Mouse (Mus musculus): ENCODE measurements at regions not wholly inside any gene's neighbourhood (a gene's known extent, or its start where the extent isn't known, plus 50 kb on each side); places are given as distances from the start of the nearest gene placed in this dataset.
A peak's percentile ranks its signal among the peaks of the same experiment; 100 is the strongest.

- Histone ChIP-seq H3K4me1 (peaks cover 3% of the 10 kb centered on the region; the same call in 1 of the 2 replicates), H3K36me3 (no peaks in the 10 kb centered on the region), H3K4me3 (no peak overlapping the region), H3K9me3 (no peaks in the 10 kb centered on the region), H3K27me3 (no peaks in the 10 kb centered on the region), H3K4me2 (replicated peaks) (no peak overlapping the region), H3K9ac (no peak overlapping the region), H3K27ac (no peak overlapping the region)
- no peak for ATAC-seq (ENCODE audit: low FRiP score, low read depth)
- WGBS: 8% methylated on average over 4 of the region's 4 CpGs
Observed at GRCm38 (mm10) chr17:41125582-41125981, 190.7 kb upstream of the Cenpq start.

- Histone ChIP-seq H3K9me3 (no peaks in the 10 kb centered on the region), H3K27ac (no peak overlapping the region), H3K4me1 (peaks cover 3% of the 10 kb centered on the region; the same call in 1 of the 2 replicates), H3K4me3 (no peak overlapping the region), H3K27me3 (no peaks in the 10 kb centered on the region), H3K4me2 (replicated peaks) (no peak overlapping the region), H3K36me3 (no peaks in the 10 kb centered on the region), H3K9ac (no peak overlapping the region)
- peak; percentile 81 for ATAC-seq (ENCODE audit: low FRiP score, low read depth)
Observed at GRCm38 (mm10) chr17:41122939-41123338, 188.1 kb upstream of the Cenpq start.

- 25% methylated on average over 4 of the region's 4 CpGs for WGBS
- Histone ChIP-seq H3K9ac (no peak overlapping the region), H3K4me2 (replicated peaks) (no peak overlapping the region), H3K4me1 (no peaks in the 10 kb centered on the region), H3K27ac (no peak overlapping the region), H3K27me3 (no peaks in the 10 kb centered on the region), H3K36me3 (no peaks in the 10 kb centered on the region), H3K9me3 (no peaks in the 10 kb centered on the region), H3K4me3 (no peak overlapping the region)
- no peak for ATAC-seq (ENCODE audit: low FRiP score, low read depth)
Observed at GRCm38 (mm10) chr17:41103980-41104379, 169.1 kb upstream of the Cenpq start.

GRCm38 (mm10) chr17:41070874-41071273 is 136.0 kb upstream of the Cenpq start:
- Histone ChIP-seq H3K4me2 (replicated peaks) (no peak overlapping the region), H3K27ac (no peak overlapping the region), H3K4me3 (no peak overlapping the region), H3K36me3 (no peaks in the 10 kb centered on the region), H3K9me3 (no peaks in the 10 kb centered on the region), H3K27me3 (no peaks in the 10 kb centered on the region), H3K4me1 (no peaks in the 10 kb centered on the region), H3K9ac (no peak overlapping the region)
- WGBS: 39% methylated on average over 2 of the region's 2 CpGs
- ATAC-seq (ENCODE audit: low FRiP score, low read depth): no peak

All from limb, embryonic 13.5 days (tissue).